Comparison of ENCODE assay signal across 22 mouse cellular contexts in the genomic region with DNA sequence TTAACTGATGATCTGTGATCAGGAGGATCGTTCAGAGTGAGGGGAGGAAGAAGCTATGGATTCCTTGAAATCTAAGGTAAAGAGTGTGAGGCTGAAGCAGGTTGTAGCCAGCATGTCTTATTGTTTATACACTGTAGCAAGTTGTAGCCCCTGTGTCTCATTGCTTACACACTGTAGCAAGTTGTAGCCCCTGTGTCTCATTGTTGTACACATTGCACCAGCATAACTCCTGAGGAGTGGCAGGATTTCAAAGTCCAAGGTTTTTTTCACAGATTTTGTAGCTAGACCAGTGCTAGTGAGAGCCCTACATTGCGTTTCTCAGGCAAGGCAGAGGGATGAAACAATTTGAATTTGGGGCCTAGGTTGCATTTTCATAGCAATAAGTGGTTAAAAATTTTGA.
"Had no signal": no experiment of that assay in that cellular context is flagged by ENCODE, and none has a peak within 500 bp of the region (broad histone marks: within the 10 kb centered on the region; RNA-seq: fewer than 3 reads in every experiment).

No protein-coding gene starts in this region.

- ATAC-seq: liver, embryonic 12.5 days had no signal

- H3K27ac ChIP-seq: kidney, postnatal 0 days; layer of hippocampus, adult 2 months; limb, embryonic 10.5 days; limb, embryonic 13.5 days; liver, embryonic 12.5 days; liver, embryonic 15.5 days; lung, embryonic 15.5 days; midbrain, embryonic 10.5 days; stomach, postnatal 0 days had no signal

- H3K27me3 ChIP-seq: limb, embryonic 13.5 days; liver, embryonic 12.5 days; liver, embryonic 15.5 days; lung, embryonic 15.5 days; megakaryocyte, embryonic 14.5 days had no signal

- H3K9me3 ChIP-seq: limb, embryonic 10.5 days; liver, embryonic 12.5 days; liver, embryonic 15.5 days; lung, embryonic 15.5 days; megakaryocyte, embryonic 14.5 days had no signal

- H3K4me3 ChIP-seq: layer of hippocampus, adult 2 months; limb, embryonic 10.5 days; limb, embryonic 13.5 days; liver, embryonic 12.5 days; liver, embryonic 15.5 days; lung, embryonic 15.5 days; megakaryocyte, embryonic 14.5 days; midbrain, embryonic 10.5 days had no signal

- DNase-seq: kidney, postnatal 25 days; layer of hippocampus, adult 9-11 months; liver; lung, adult 18-20 months; lung, postnatal 10 days; lung, postnatal 36 days; midbrain, embryonic 14.5 days; right cerebral cortex, adult 18-20 months; right cerebral cortex, postnatal 14 days; right cerebral cortex, postnatal 4 days; thymus, adult 18-20 months; thymus, postnatal 36 days had no signal

- H3K4me2 ChIP-seq: limb, embryonic 13.5 days; liver, embryonic 12.5 days; liver, embryonic 15.5 days; lung, embryonic 15.5 days had no signal

- H3K9ac ChIP-seq: limb, embryonic 13.5 days; liver, embryonic 12.5 days; liver, embryonic 15.5 days; lung, embryonic 15.5 days had no signal
